Mouse (Mus musculus) adrenal gland, postnatal 36 days (tissue): ENCODE measurements at regions not wholly inside any gene's neighbourhood (a gene's known extent, or its start where the extent isn't known, plus 50 kb on each side); places are given as distances from the start of the nearest gene placed in this dataset.
A peak's percentile ranks its signal among the peaks of the same experiment; 100 is the strongest.
"Not testable (repeated sequence)": the region's sequence is repeated elsewhere in the genome, so short reads cannot be mapped to it uniquely, and the experiment has no call there.

Source experiments
- DNase-seq, 2 experiments: peaks; one replicate each; pipeline ENCODE4 v3.0.0; 2021; ENCODE audit warnings: mixed read lengths in 1 of 2

GRCm38 (mm10) chr14:71113198-71113597 is 513.6 kb upstream of the Fam160b2 start:
- no peak for DNase-seq

- DNase-seq, result no peak
These were observed 505.0 kb upstream of the Fam160b2 start for GRCm38 (mm10) chr14:71104617-71105016.

- DNase-seq, result peak in 1 of 2 experiments; percentile 40
These were observed 504.3 kb upstream of the Fam160b2 start for GRCm38 (mm10) chr14:71103955-71104354.

GRCm38 (mm10) chr14:71095661-71096422 is 496.2 kb upstream of the Fam160b2 start:
- DNase-seq, result no peak

GRCm38 (mm10) chr14:71092626-71093326 is 493.1 kb upstream of the Fam160b2 start:
- DNase-seq, result peak; percentile 16 to 22

- DNase-seq, result no peak
These were observed 486.1 kb upstream of the Fam160b2 start for GRCm38 (mm10) chr14:71085721-71086120.

GRCm38 (mm10) chr14:71082327-71082726 is 482.7 kb upstream of the Fam160b2 start:
- DNase-seq, result peak in 1 of 2 experiments; percentile 4

- no peak for DNase-seq
These were observed 476.0 kb upstream of the Fam160b2 start for GRCm38 (mm10) chr14:71075671-71076070.

GRCm38 (mm10) chr14:71074019-71074418 is 474.4 kb upstream of the Fam160b2 start:
- DNase-seq, result no peak

- no peak for DNase-seq
These were observed 466.0 kb upstream of the Fam160b2 start for GRCm38 (mm10) chr14:71065669-71066068.

- no peak for DNase-seq
These were observed 457.0 kb upstream of the Fam160b2 start for GRCm38 (mm10) chr14:71056601-71057000.

GRCm38 (mm10) chr14:71055480-71055879 is 455.8 kb upstream of the Fam160b2 start:
- DNase-seq, result no peak

- DNase-seq, result no peak
These were observed 454.4 kb upstream of the Fam160b2 start for GRCm38 (mm10) chr14:71053788-71054641.

GRCm38 (mm10) chr14:71047096-71047495 is 447.5 kb upstream of the Fam160b2 start:
- DNase-seq, result no peak

- not testable (repeated sequence) for DNase-seq
These were observed 444.5 kb upstream of the Fam160b2 start for GRCm38 (mm10) chr14:71043879-71044770.

GRCm38 (mm10) chr14:71036620-71037019 is 437.0 kb upstream of the Fam160b2 start:
- DNase-seq, result no peak

- DNase-seq, result no peak
These were observed 434.0 kb upstream of the Fam160b2 start for GRCm38 (mm10) chr14:71033586-71033985.

GRCm38 (mm10) chr14:71030164-71030880 is 430.7 kb upstream of the Fam160b2 start:
- no peak for DNase-seq
